Comparison of ENCODE assay signal across 8 mouse cellular contexts in the genomic region with DNA sequence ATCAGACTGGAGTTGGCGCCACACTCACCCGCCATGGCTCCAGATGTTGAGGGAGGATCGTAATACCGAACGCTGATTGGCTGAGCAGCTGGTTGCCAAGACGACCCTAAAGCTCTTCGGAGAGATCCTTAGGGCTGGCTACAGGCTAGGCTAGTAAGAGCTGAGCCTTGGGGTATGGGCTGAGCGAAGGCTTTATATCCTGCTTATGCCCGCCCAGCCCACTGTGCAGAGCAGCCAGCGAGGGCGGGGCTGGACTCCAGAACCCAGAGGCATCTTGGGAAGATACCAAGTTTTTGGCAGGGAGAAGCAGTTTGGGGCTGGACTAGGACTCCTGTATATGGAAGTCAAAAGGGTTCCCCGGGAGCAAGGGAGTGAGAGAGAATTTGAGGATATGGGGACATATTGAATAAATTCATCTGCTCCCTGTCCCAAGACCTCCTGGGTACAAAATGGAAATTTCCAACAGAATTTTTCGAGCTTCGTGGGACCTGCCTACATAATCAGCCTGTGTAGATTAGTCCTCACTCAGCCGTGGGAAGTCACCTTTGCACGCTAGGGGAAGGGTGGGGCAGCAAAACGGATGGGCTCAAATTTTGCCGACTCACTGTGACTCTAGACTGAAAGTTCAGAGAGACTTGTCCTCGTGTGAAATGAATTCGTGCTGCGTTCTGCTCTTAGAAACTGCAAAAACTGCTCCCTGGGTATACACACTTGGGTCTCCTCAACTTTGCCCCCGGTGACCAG. TPM values are rescaled to one million over a fixed set of nuclear protein-coding genes. Genes with fewer than 3 reads are reported as not detected.
DNase-seq lines count a peak whose midpoint lies in the region; ATAC-seq and TF ChIP-seq lines count a peak whose summit lies in the region.

A gene (minus strand): TSS at position 169 of the 744 bp plus-strand sequence.

- no peaks in the 10 kb centered on the region for H3K9me3 ChIP-seq in embryonic facial prominence, embryonic 14.5 days (ENCODE audit: control insufficient read depth, low read length)
- H3K9me3 ChIP-seq in limb, embryonic 11.5 days (ENCODE audit: control insufficient read depth, low read length) = no peaks in the 10 kb centered on the region
- no peaks in the 10 kb centered on the region for H3K9me3 ChIP-seq in midbrain, embryonic 13.5 days

- WGBS in bone marrow, adult 2 months = 3% methylated on average over 22 of the region's 22 CpGs
- WGBS in embryonic facial prominence, embryonic 14.5 days = 10% methylated on average over 22 of the region's 22 CpGs
- WGBS in heart, adult 2 months = 6% methylated on average over 22 of the region's 22 CpGs
- WGBS in kidney, adult 2 months = 3% methylated on average over 22 of the region's 22 CpGs
- 14% methylated on average over 22 of the region's 22 CpGs for WGBS in limb, embryonic 11.5 days
- 17% methylated on average over 22 of the region's 22 CpGs for WGBS in midbrain, embryonic 13.5 days

- peak within 1 kb of the TSS; percentile 85 for H3K27ac ChIP-seq in bone marrow, adult 2 months (ENCODE audit: control insufficient read depth, insufficient read depth, low read depth, low read length, poor library complexity)
- H3K27ac ChIP-seq in embryonic facial prominence, embryonic 14.5 days (replicated peaks; ENCODE audit: low read depth, low read length) = peak within 1 kb of the TSS; percentile 79
- peak within 1 kb of the TSS; percentile 87 for H3K27ac ChIP-seq in heart, adult 2 months
- H3K27ac ChIP-seq in kidney, adult 2 months (ENCODE audit: insufficient read depth, low read depth, low read length) = peak within 1 kb of the TSS; percentile 71
- H3K27ac ChIP-seq in limb, embryonic 11.5 days (replicated peaks; ENCODE audit: low read depth, low read length) = peak within 1 kb of the TSS; percentile 82
- H3K27ac ChIP-seq in midbrain, embryonic 13.5 days = no peak within 1 kb of the TSS

- no peaks in the 10 kb centered on the region for H3K27me3 ChIP-seq in embryonic facial prominence, embryonic 14.5 days (replicated peaks; ENCODE audit: control insufficient read depth, insufficient read depth, low read length)
- H3K27me3 ChIP-seq in heart, adult 2 months (ENCODE audit: control insufficient read depth, insufficient read depth, low read length) = no peaks in the 10 kb centered on the region
- H3K27me3 ChIP-seq in kidney, adult 2 months (replicated peaks; ENCODE audit: control insufficient read depth, insufficient read depth, low read length) = no peaks in the 10 kb centered on the region
- no peaks in the 10 kb centered on the region for H3K27me3 ChIP-seq in limb, embryonic 11.5 days (ENCODE audit: control insufficient read depth, insufficient read depth, low read length)
- H3K27me3 ChIP-seq in midbrain, embryonic 13.5 days = no peaks in the 10 kb centered on the region

- H3K4me2 ChIP-seq in embryonic facial prominence, embryonic 14.5 days (ENCODE audit: low read depth, low read length) = peak within 1 kb of the TSS; percentile 64
- peak within 1 kb of the TSS; percentile 48 for H3K4me2 ChIP-seq in limb, embryonic 11.5 days (ENCODE audit: low read depth, severe bottlenecking)
- H3K4me2 ChIP-seq in midbrain, embryonic 13.5 days (replicated peaks) = peak within 1 kb of the TSS; percentile 55

- peak; percentile 96 for DNase-seq in 416B (ENCODE audit: low read depth)
- peak; percentile 96 for DNase-seq in embryonic facial prominence, embryonic 14.5 days (ENCODE audit: low spot score)
- DNase-seq in heart, adult 2 months = peak; percentile 85 to 88
- peak; percentile 93 for DNase-seq in kidney, adult 2 months
- peak; percentile 89 for DNase-seq in limb, embryonic 11.5 days (ENCODE audit: low spot score)
- peak; percentile 78 for DNase-seq in spleen, adult 12 weeks (ENCODE audit: low spot score)

- peaks cover 1% of the 10 kb centered on the region; the same call in 1 of the 2 replicates for H3K4me1 ChIP-seq in bone marrow, adult 2 months (ENCODE audit: control insufficient read depth, insufficient read depth, low read length)
- peaks cover 27% of the 10 kb centered on the region for H3K4me1 ChIP-seq in embryonic facial prominence, embryonic 14.5 days (ENCODE audit: control insufficient read depth, insufficient read depth, low read length)
- H3K4me1 ChIP-seq in heart, adult 2 months (ENCODE audit: control insufficient read depth, insufficient read depth, low read length) = peaks cover 5% of the 10 kb centered on the region
- H3K4me1 ChIP-seq in kidney, adult 2 months (ENCODE audit: control insufficient read depth, insufficient read depth, low read length) = peaks cover 8% of the 10 kb centered on the region; the same call in 1 of the 2 replicates
- peaks cover 9% of the 10 kb centered on the region for H3K4me1 ChIP-seq in limb, embryonic 11.5 days (ENCODE audit: control insufficient read depth, insufficient read depth, low read length)
- H3K4me1 ChIP-seq in midbrain, embryonic 13.5 days (replicated peaks) = peaks cover 13% of the 10 kb centered on the region

- TF ChIP-seq EP300 in heart, adult 2 months (IDR thresholded peaks at IDR 0.05; ENCODE audit: insufficient read depth, low read depth, low read length) = 0 out of 2 replicates have a peak, but pooled peaks have one; percentile 8

- no peak for TF ChIP-seq CTCF in bone marrow, adult 2 months (IDR thresholded peaks at IDR 0.05; ENCODE audit: control insufficient read depth, insufficient read depth, low read length)
- no peak for TF ChIP-seq CTCF in heart, adult 2 months (IDR thresholded peaks at IDR 0.05)
- TF ChIP-seq CTCF in kidney, adult 2 months (conservative IDR thresholded peaks at IDR 0.05; ENCODE audit: insufficient read depth, insufficient read length, low read depth, low read length) = no peak

- ATAC-seq in embryonic facial prominence, embryonic 14.5 days (ENCODE audit: low read depth) = peak; percentile 96
- peak; percentile 96 for ATAC-seq in limb, embryonic 11.5 days (ENCODE audit: insufficient number of reproducible peaks, low FRiP score, low TSS enrichment, low read depth)
- ATAC-seq in midbrain, embryonic 13.5 days = peak; percentile 99

- intact Hi-C loops in heart, adult 2 months (cut with DNase I) = loop anchor here (2.0 kb wide), 1 partner anchor 22 kb away; a partner anchor contains a TSS

- H3K36me3 ChIP-seq in embryonic facial prominence, embryonic 14.5 days (ENCODE audit: control insufficient read depth, insufficient read depth, low read length) = peaks cover 8% of the 10 kb centered on the region; the same call in 1 of the 2 replicates
- H3K36me3 ChIP-seq in heart, adult 2 months (ENCODE audit: control insufficient read depth, insufficient read depth, low read length) = no peaks in the 10 kb centered on the region
- H3K36me3 ChIP-seq in kidney, adult 2 months (ENCODE audit: control insufficient read depth, insufficient read depth, low read length) = no peaks in the 10 kb centered on the region
- H3K36me3 ChIP-seq in limb, embryonic 11.5 days (ENCODE audit: control insufficient read depth, insufficient read depth, low read length) = no peaks in the 10 kb centered on the region
- peaks cover 11% of the 10 kb centered on the region for H3K36me3 ChIP-seq in midbrain, embryonic 13.5 days

- TF ChIP-seq POLR2A in bone marrow, adult 2 months (IDR thresholded peaks at IDR 0.05; ENCODE audit: borderline replicate concordance, control insufficient read depth, low read depth, low read length) = 0 out of 2 replicates have a peak, but pooled peaks have one; percentile 13
- peak; percentile 75 for TF ChIP-seq POLR2A in heart, adult 2 months (IDR thresholded peaks at IDR 0.05; ENCODE audit: insufficient read depth, low read depth, low read length)
- TF ChIP-seq POLR2A in kidney, adult 2 months (IDR thresholded peaks at IDR 0.05; ENCODE audit: low read depth, low read length) = peak; percentile 41

- H3K4me3 ChIP-seq in bone marrow, adult 2 months (replicated peaks; ENCODE audit: control insufficient read depth, low read depth, low read length) = peak within 1 kb of the TSS; percentile 50
- peak within 1 kb of the TSS; percentile 35 for H3K4me3 ChIP-seq in embryonic facial prominence, embryonic 14.5 days (ENCODE audit: low read depth, low read length)
- peak within 1 kb of the TSS; percentile 49 for H3K4me3 ChIP-seq in heart, adult 2 months
- H3K4me3 ChIP-seq in kidney, adult 2 months (ENCODE audit: insufficient read depth, low read depth, low read length) = peak within 1 kb of the TSS; percentile 60
- H3K4me3 ChIP-seq in limb, embryonic 11.5 days (ENCODE audit: low read depth, low read length) = peak within 1 kb of the TSS; percentile 30
- peak within 1 kb of the TSS; percentile 24 for H3K4me3 ChIP-seq in midbrain, embryonic 13.5 days (replicated peaks)

- H3K9ac ChIP-seq in embryonic facial prominence, embryonic 14.5 days (ENCODE audit: low read depth, low read length) = peak within 1 kb of the TSS; percentile 47
- H3K9ac ChIP-seq in heart, adult 2 months (ENCODE audit: low read depth, low read length) = peak within 1 kb of the TSS; percentile 48
- peak within 1 kb of the TSS; percentile 45; the same call in 1 of the 2 replicates for H3K9ac ChIP-seq in limb, embryonic 11.5 days (ENCODE audit: low read length)
- 0 out of 2 replicates have a peak within 1 kb of the TSS, but pooled peaks have one; percentile 24 for H3K9ac ChIP-seq in midbrain, embryonic 13.5 days (replicated peaks)

- H3K79me2 ChIP-seq in heart, adult 2 months (replicated peaks; ENCODE audit: control insufficient read depth, insufficient read depth, low read length) = no peaks in the 10 kb centered on the region

RNA-seq across cellular contexts. Expression of the gene that starts here (rescaled TPM):
- polyA plus RNA-seq in bone marrow, adult 2 months (2011; ENCODE audit: insufficient read depth, insufficient read length, low replicate concordance, missing spikeins) = 8.1 and 14.0 TPM in 2 replicates
- polyA plus RNA-seq in embryonic facial prominence, embryonic 14.5 days (2014; fragmentation: Nextera tagmentation; extraction: Ambion mirVana) = 17.9 and 19.7 TPM in 2 replicates
- total RNA-seq in heart, adult 2 months (2021) = 10 to 100 TPM; 43.5 to 58.2 TPM
- 36.7 and 63.2 TPM in 2 replicates for polyA plus RNA-seq in heart, adult 2 months (2012; rRNA removed)
- polyA plus RNA-seq in kidney, adult 2 months (2012; rRNA removed) = 41.0 and 42.9 TPM in 2 replicates
- polyA plus RNA-seq in limb, embryonic 11.5 days (2014; fragmentation: Nextera tagmentation; extraction: Ambion mirVana) = 19.5 and 21.5 TPM in 2 replicates
- 3.3 and 3.7 TPM in 2 replicates for polyA plus RNA-seq in midbrain, embryonic 13.5 days (2015; fragmentation: Nextera tagmentation; extraction: Ambion mirVana)

Comparison
In these comparisons a context has a peak if more than half of its experiments do, and no peak if none do; other contexts are left out.
1. POLR2A ChIP-seq: peak in every context shown above with its lines; median percentile 75 in heart, adult 2 months; 41 in kidney, adult 2 months; 13 in bone marrow, adult 2 months.